Mouse (Mus musculus): ENCODE data around the gene Rnf123.

Rnf123 gene

GRCm38 (mm10) chr9:108082988-108083431 lies at the start of gene Rnf123:
Rnf123 (minus strand) TSS chr9:108083346.
- in situ Hi-C loops (cut with MboI) = no loop called here

DNA sequence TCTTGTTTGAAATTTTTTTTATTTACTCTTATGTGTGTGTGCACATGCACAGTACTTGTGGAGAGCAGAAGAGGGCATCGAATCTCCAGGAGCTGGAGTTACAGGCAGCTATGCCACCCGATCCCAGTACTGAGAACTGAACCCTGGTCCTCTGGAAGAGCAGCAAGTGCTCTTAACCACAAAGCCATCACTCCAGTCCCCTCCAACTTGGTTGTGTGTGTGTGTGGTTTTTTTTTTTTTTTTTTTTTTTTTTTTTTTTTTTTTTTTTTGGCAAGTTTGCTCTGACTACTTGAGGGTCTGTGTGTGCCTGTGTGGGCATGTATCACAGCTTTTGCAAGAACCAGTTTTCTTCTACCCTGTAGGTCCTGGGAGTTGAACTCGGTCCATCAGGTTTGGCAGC lies 49.2 kb upstream of the Rnf123 start:
- in situ Hi-C loops (cut with MboI) = no loop called here

GRCm38 (mm10) chr9:108131502-108131901 lies 48.4 kb upstream of the Rnf123 start:
- in situ Hi-C loops (cut with MboI) = no loop called here

GRCm38 (mm10) chr9:108129042-108129948 lies 46.1 kb upstream of the Rnf123 start:
- in situ Hi-C loops (cut with MboI) = no loop called here

- in situ Hi-C loops (cut with MboI) = no loop called here
Measured at GRCm38 (mm10) chr9:108128248-108128647, 45.1 kb upstream of the Rnf123 start.

DNA sequence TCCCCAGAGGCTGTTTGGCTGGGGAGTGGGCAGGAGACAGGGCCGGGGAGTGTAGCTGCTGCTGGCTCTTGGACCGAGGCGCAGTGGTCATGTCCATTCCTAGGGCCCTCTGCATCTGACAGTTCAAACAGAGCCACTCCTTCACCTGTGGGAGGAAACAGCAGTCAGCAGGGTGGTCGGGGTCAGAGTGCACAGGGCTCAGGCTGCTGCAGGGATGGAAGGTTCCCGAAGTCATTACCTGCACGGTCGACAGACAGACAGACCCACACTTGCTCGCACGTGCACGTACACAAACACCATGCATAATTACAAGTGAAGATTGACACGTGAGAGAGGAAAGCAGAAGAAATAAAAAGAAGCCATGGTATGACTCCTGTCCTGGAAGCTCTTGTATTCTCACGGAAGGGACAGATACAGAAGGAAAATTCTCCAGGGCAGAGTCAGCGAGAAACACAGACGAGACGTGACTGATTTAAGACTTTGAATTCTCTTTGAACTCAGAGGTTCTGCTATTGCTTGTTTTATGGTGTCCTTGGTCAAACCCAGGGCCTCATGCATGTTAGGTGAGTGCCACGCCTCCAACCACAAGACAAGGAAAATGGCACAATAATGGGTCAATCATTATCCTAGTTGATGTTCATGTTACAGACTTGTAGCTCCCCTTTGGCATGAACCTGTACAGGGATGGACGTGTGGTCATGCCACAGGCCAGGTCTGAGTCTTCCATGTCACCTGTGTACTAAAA lies 43.5 kb upstream of the Rnf123 start:
- in situ Hi-C loops (cut with MboI) = no loop called here

DNA sequence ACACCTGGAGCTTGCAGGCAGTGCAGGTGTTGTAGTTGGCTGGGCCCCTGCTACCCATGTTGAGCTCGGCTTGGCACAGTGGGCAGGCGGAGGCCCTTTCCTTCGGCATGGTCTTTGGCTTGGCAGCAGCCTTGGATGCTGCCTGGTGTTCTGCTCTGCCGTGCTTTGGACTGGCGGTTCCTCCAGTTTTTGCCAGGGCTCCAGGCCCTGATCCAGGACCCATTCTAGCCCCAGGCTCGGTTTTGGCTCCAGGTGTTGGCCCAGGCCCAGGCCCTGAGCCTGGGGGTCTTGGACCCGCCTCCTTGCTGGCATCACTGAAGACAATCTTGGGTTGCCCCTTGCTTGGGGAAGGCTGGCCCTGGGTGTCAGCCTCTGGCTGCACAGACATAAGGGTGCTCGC lies 42.6 kb upstream of the Rnf123 start:
- in situ Hi-C loops (cut with MboI) = no loop called here

DNA sequence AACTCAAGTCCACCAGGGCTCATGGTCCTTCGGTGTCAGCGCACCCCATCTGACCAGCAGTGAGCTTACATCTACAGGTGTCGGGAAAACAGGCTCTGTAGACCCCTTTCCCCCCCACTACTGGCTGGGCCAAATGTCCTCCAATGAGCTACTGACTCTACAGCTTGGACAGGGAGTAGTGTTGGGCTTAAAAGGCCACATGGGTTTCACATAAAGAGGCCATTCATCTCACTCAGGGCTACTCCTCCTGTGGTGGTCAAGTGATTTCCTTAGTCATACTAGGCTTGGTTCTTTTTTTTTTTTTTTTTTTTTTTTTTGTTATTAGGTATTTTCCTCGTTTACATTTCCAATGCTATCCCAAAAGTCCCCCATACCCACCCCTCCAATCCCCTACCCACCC lies 40.8 kb upstream of the Rnf123 start:
- in situ Hi-C loops (cut with MboI) = no loop called here

- in situ Hi-C loops (cut with MboI) = no loop called here
Measured at GRCm38 (mm10) chr9:108121170-108121969, 38.2 kb upstream of the Rnf123 start.

DNA sequence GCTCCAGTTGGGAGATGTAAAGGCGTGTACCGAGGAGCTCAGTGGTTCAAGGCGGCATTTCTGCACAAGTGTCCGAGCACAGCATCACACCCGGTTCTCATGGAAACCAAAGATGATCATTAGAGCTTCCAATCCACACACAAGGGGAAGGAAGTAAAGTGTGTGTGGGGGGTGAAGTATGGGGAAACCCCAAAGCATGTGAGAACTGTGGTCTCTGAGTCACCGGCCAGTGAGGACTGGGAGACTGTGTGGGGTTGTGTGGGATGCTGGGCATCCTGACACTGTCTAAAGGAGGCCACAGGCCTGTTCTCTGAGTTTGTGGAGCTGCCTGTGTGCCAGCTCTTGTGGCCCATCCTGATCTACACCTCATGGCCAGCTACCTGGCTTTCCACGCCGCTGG lies 37.5 kb upstream of the Rnf123 start:
- in situ Hi-C loops (cut with MboI) = no loop called here

DNA sequence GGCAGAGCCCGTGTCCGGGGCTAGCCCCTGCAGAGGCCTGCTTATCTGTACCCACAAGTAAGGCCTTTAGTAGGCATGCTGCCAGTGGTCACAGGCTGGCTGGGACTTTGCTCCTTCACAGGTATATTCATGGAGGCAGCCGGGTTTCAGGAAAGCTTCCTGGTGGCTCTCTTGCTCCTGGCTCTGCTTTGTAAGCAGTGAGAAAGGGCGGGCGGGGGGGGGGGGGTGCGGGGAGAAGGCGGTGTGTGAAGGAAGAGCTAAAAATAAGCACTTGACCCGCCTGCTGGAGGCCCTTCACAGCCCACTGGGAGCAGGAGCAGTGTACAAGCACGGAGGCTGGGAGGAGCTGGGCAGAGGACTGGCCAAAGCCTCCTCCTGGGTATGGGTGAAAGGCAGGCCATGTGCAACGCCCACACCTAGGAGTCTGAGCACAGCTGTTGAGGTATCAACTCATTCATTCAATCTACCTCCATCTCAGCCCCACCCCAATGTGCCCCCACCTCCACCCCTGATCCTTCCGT lies 36.8 kb upstream of the Rnf123 start:
- in situ Hi-C loops (cut with MboI) = no loop called here

- in situ Hi-C loops (cut with MboI) = no loop called here
Measured at GRCm38 (mm10) chr9:108117143-108117542, 34.0 kb upstream of the Rnf123 start.

- in situ Hi-C loops (cut with MboI) = no loop called here
Measured at GRCm38 (mm10) chr9:108115290-108116077, 32.3 kb upstream of the Rnf123 start.

DNA sequence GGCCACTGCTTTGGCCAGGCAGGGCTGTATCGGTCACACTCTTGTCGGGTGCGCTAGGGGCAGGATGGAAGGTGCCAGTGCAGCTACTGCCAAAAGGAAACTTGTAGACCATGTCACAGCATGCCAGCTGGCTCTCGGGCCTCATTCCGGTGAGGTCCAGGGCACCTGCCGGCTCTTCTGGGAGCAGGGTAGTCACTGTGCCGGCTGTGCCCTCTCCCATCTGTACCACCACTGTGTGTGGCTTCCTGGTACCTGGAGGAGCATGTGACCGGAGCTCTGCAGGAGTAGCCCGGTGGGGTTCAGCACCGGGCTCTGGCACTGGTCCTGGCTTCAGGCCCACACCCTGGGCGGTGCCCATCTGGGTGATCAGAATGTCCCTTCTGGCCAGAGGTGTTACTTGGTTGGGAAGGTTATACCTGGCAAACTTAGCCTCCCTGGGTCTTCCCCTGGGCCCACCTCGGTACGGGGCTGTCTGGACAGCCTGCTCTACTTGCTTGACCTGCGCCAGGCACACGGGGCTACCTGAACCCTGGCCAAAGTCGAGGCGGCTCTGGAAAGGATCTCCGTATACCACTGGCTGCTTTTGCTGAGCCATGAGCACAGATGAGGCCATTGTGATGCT lies 29.7 kb upstream of the Rnf123 start:
- in situ Hi-C loops (cut with MboI) = no loop called here

DNA sequence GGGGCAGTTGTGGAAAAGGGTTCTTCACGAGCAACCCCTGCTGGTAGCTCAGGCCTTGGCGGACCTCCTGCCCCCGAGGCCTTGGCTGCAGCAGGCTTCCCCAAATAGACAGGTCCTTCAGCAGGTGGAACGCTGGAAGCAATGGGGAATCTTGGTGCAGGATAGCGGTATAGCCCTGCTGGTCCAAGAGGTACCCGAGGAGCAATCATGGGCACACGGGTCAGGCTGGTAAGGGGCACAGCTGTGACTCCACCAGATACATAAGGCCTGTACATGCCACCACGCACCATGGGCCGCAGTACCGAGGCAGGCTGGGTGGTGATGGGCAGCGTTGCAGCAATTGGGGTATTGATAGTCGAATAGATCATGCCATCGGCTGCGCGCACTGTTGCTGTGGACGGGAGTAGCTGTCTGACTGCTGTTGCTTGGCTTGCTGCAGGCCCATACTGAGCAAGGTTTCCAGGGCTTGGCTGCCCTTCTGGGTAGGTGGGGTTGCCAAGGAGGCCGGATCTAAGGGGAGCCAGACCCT lies 28.5 kb upstream of the Rnf123 start:
- in situ Hi-C loops (cut with MboI) = no loop called here

DNA sequence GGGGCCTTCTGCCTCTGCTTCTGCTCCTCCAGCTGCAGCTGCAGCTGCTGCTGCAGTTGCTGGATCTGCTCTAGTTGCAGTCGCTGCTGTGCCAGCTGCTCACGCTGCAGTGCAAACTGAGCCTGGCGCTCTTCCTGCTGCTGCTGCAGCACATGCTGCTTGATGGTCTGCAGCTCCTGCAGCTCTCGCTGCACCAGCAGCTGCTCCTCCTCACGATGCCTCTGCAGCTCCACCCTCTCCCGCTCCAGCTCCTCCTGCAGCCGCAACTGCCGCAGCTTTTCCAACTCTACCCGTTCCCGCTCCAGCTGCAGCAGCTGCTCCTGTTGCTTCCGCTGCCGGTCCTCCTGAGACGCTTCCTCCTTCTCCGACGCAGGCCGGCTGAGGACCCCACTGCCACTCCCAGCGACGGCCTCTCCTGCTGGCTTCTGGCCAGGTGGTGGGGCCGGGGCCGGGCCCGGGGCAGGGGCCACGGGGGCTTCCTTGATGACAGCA lies 28.0 kb upstream of the Rnf123 start:
- in situ Hi-C loops (cut with MboI) = no loop called here

DNA sequence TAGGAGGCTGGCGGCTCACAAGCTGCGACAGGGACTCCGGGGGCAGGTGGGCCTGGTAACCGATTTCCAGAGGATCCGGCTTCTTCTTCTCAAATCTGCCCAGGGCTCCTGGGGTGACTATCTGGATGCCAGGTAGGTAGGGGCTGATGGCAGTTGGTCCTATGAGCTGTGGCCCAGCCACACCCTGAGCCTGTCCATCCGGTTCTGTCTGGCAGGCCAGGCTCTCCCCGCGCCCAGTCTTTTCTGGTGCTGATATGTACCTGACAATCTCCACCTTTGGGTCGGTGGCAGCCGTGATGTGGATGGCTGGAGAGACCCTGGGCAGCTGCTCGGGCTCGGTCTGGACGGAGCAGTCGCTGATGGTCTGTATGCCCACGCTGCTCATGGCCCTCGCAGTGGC lies 27.0 kb upstream of the Rnf123 start:
- in situ Hi-C loops (cut with MboI) = no loop called here

DNA sequence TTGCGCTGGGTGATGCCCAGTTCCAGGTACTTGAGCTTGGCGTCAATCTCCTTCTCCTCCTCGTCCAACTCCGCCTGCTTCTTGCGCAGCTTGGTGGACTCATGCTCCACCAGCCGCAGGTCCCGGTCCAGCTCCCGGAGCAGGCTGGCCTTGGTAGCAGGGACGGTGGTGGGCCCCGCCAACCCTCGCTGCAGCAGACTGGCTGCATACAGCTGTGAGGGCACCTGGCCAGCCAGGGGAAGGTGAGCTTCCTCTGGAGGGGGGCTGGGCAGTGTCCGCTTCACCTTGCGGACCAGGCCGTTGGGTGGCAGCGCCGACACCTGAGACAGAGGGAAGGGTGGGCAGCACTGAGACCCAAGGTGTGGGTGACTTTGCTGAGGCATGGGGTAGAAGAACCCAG lies 24.7 kb upstream of the Rnf123 start:
- in situ Hi-C loops (cut with MboI) = no loop called here

DNA sequence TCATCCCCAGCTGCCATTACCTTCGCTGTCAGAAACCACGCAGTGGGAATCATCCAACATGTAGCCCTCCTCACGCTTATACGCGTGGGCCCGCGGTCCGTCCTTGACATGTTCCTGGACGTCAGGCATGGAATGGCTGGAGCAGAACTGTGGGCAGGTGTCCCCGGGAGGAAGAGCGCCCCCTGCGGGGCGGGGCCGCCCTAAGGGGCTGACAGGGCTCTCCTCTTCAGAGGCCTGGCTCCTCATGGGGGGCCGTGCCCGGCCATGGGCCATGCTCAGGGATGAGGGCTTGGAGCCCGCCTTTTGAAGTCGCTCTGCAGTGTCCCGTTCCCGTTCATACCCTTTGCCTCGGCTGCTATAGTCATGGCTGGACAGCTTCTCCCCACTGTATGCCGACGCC lies 22.9 kb upstream of the Rnf123 start:
- in situ Hi-C loops (cut with MboI) = no loop called here

GRCm38 (mm10) chr9:108105549-108105863 lies 22.4 kb upstream of the Rnf123 start:
- in situ Hi-C loops (cut with MboI) = no loop called here
